Mouse (Mus musculus) C2C12 (cell line): ENCODE measurements around the gene Gemin6.

Source experiments
- CEBPB ChIP-seq: IDR thresholded peaks from one replicate; pipeline ENCODE4 v1.6.1; 2011; ENCODE audit warnings: low read depth, mild to moderate bottlenecking, control low read depth, moderate library complexity
- CTCF ChIP-seq: IDR thresholded peaks from one replicate; pipeline ENCODE4 v1.5.1; 2011; ENCODE audit not compliant: control insufficient read depth, insufficient read depth, insufficient read length
- FOSL1 ChIP-seq: IDR thresholded peaks from one replicate; pipeline ENCODE4 v1.8.0; 2011; ENCODE audit warnings: mild to moderate bottlenecking, low read length; ENCODE audit not compliant: poor library complexity, insufficient read depth, severe bottlenecking
- MAX ChIP-seq: IDR thresholded peaks from one replicate; pipeline ENCODE4 v1.6.1; 2011; ENCODE audit warnings: mild to moderate bottlenecking, control low read depth
- MYOD1 ChIP-seq: IDR thresholded peaks from one replicate; pipeline ENCODE4 v1.6.1; 2011; ENCODE audit warnings: low read depth; ENCODE audit not compliant: control insufficient read depth, insufficient read length
- MYOG ChIP-seq: IDR thresholded peaks from one replicate; pipeline ENCODE4 v1.6.1; 2011; ENCODE audit not compliant: control insufficient read depth, insufficient read length; ENCODE audit errors: extremely low read depth
- USF1 ChIP-seq: IDR thresholded peaks from one replicate; pipeline ENCODE4 v1.6.1; 2011; ENCODE audit warnings: low read depth, mild to moderate bottlenecking, control low read depth, moderate library complexity

DNA sequence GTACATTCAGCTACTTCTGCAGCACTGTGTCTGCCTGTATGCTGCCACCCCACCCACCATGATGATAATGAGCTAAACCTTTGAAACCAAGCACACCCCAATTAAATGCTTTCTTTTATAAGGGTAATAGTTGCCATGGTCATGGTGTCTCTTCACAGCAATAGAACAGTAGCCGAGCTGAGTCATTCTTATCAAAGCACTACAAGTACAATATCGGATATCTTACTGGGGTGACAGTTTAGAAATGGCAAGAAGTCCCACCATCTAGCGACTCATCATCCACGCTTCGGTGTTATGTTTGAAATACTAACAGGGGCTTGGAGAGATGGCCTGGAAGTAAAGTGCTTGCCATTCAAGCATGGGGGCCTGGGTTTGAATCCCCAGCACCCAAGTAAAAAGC lies 9.6 kb downstream of the Gemin6 start:
- TF ChIP-seq CTCF: no peak
- no peak for TF ChIP-seq USF1
- TF ChIP-seq FOSL1: no peak
- no peak for TF ChIP-seq MAX
- TF ChIP-seq CEBPB: no peak
- TF ChIP-seq MYOD1: no peak
- no peak for TF ChIP-seq MYOG
